Mouse (Mus musculus) heart, postnatal 14 days (tissue): ENCODE data around the gene Lingo3. TPM values are rescaled to one million over a fixed set of nuclear protein-coding genes. Genes with fewer than 3 reads are reported as not detected.
A peak's percentile ranks its signal among the peaks of the same experiment; 100 is the strongest.
"Not testable (repeated sequence)": the region's sequence is repeated elsewhere in the genome, so short reads cannot be mapped to it uniquely, and the experiment has no call there.

ENCODE experiments used
- DNase-seq, 2 experiments: peaks; one replicate each; pipeline ENCODE4 v3.0.0; 2021 to 2022
- intact Hi-C: fragments of 180-260 bp; cut with DNase I; formaldehyde crosslinking; loops from one replicate; pipeline ENCODE4 v1.15.1; 2025
- total RNA-seq, 2 experiments: library from RNA; stranded (reverse); gene quantifications; 2 replicates each; pipeline ENCODE4 v1.2.3; 2021

Gene Lingo3
- total RNA-seq, 2 experiments from 2014 or later: 4.2 to 5.7 TPM

- intact Hi-C loops: loop anchor here (5.0 kb wide), 1 partner anchor 172 kb away; no protein-coding TSS in a partner anchor
- no peak for DNase-seq
Measured at GRCm38 (mm10) chr10:80824827-80825226, 19.0 kb downstream of the Lingo3 start.

- intact Hi-C loops: loop anchor here (2.0 to 5.0 kb wide), 2 partner anchors 55 to 173 kb away; no protein-coding TSS in a partner anchor
- no peak for DNase-seq
Measured at GRCm38 (mm10) chr10:80823847-80824643, 19.8 kb downstream of the Lingo3 start.

GRCm38 (mm10) chr10:80823316-80823715 is 20.5 kb downstream of the Lingo3 start:
- intact Hi-C loops: loop anchor here (2.0 to 5.0 kb wide), 2 partner anchors 55 to 174 kb away; no protein-coding TSS in a partner anchor
- DNase-seq: no peak

- intact Hi-C loops: loop anchor here (2.0 to 5.0 kb wide), 2 partner anchors 56 to 175 kb away; no protein-coding TSS in a partner anchor
- no peak for DNase-seq
Measured at GRCm38 (mm10) chr10:80822528-80822927, 21.3 kb downstream of the Lingo3 start.

GRCm38 (mm10) chr10:80821991-80822390 is 21.8 kb downstream of the Lingo3 start:
- intact Hi-C loops: loop anchor here (2.0 to 5.0 kb wide), 2 partner anchors 57 to 175 kb away; no protein-coding TSS in a partner anchor
- no peak for DNase-seq

- intact Hi-C loops: no loop called here
Measured at GRCm38 (mm10) chr10:80819406-80819805, 24.4 kb downstream of the Lingo3 start.

GRCm38 (mm10) chr10:80818599-80819281 is 25.1 kb downstream of the Lingo3 start:
- intact Hi-C loops: no loop called here
- no peak for DNase-seq

More at GRCm38 (mm10) chr10:80819406-80819805, 24.4 kb downstream of the Lingo3 start:
- no peak for DNase-seq

- DNase-seq, intact Hi-C loops: not testable (repeated sequence)
Measured at GRCm38 (mm10) chr10:80817955-80818354, 25.9 kb downstream of the Lingo3 start.

GRCm38 (mm10) chr10:80817164-80817563 is 26.7 kb downstream of the Lingo3 start:
- DNase-seq: no peak
- intact Hi-C loops: no loop called here

- intact Hi-C loops, DNase-seq: not testable (repeated sequence)
Measured at GRCm38 (mm10) chr10:80816303-80816702, 27.5 kb downstream of the Lingo3 start.

- intact Hi-C loops: no loop called here
- DNase-seq: no peak
Measured at GRCm38 (mm10) chr10:80814800-80815199, 29.0 kb downstream of the Lingo3 start.

- intact Hi-C loops: no loop called here
- no peak for DNase-seq
Measured at GRCm38 (mm10) chr10:80813366-80813765, 30.5 kb downstream of the Lingo3 start, which contains the start of gene Jsrp1. TSS of gene Jsrp1 (minus strand) at chr10:80813498.

GRCm38 (mm10) chr10:80812391-80813041 is 31.3 kb downstream of the Lingo3 start:
- DNase-seq: no peak
- intact Hi-C loops: no loop called here

GRCm38 (mm10) chr10:80810084-80810483 is 33.8 kb downstream of the Lingo3 start:
- DNase-seq: peak in 1 of 2 experiments; percentile 7
- intact Hi-C loops: no loop called here

GRCm38 (mm10) chr10:80808985-80809632 is 34.7 kb downstream of the Lingo3 start:
- DNase-seq: no peak
- intact Hi-C loops: no loop called here

GRCm38 (mm10) chr10:80808099-80808984 is 35.5 kb downstream of the Lingo3 start:
- DNase-seq: no peak
- intact Hi-C loops: no loop called here

- intact Hi-C loops: no loop called here
Measured at GRCm38 (mm10) chr10:80807057-80807627, 36.7 kb downstream of the Lingo3 start.

GRCm38 (mm10) chr10:80806341-80807056 is 37.3 kb downstream of the Lingo3 start:
- no peak for DNase-seq
- intact Hi-C loops: no loop called here

More at GRCm38 (mm10) chr10:80807057-80807627, 36.7 kb downstream of the Lingo3 start:
- peak; percentile 73 to 76 for DNase-seq
